Mouse (Mus musculus): ENCODE measurements around the gene Ddx43.

DNA sequence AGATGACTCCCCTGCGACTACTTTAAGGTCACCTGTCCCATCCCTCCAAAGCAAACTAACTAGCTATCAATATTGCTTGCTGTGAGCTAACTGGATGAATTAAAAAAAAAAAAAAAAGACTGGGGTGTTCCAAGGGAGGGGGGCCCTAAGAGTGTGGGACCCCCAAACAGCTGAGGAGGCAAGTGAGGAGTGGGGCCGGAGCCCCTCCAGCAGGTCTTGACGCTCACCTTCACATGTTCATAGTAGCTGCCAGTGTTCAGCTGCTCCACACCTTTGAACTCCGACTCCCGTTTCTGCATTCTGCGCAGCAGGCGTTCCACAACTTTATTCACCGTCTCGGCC is 46.6 kb downstream of the Ddx43 start:
- no peak for TF ChIP-seq CTCF (IDR thresholded peaks at IDR 0.05; ENCODE audit: borderline replicate concordance, extremely low read depth, insufficient read depth, insufficient read length)
- TF ChIP-seq POLR2A (IDR thresholded peaks at IDR 0.05; ENCODE audit: borderline replicate concordance, extremely low read depth, insufficient read depth, insufficient read length, poor library complexity, severe bottlenecking): no peak
